Mouse (Mus musculus) CH12.LX (cell line): ENCODE data around the gene Olfr1230.

Source experiments
- CTCF ChIP-seq, 2 experiments: IDR thresholded peaks in 1 of 2; conservative IDR thresholded peaks in 1 of 2; 2 replicates each; pipeline ENCODE4 v1.5.1; 2011 to 2012; ENCODE audit warnings: low read depth in 2 of 2, low read length in 2 of 2, improper control_type of control experiment in 1 of 2, inconsistent platforms in 1 of 2, mild to moderate bottlenecking in 1 of 2, moderate library complexity in 1 of 2
- POLR2A ChIP-seq: IDR thresholded peaks from 2 replicates; pipeline ENCODE4 v1.6.1; 2011; ENCODE audit warnings: low read depth, mild to moderate bottlenecking, improper control_type of control experiment, low read length
- TCF12 ChIP-seq: IDR thresholded peaks from 2 replicates; pipeline ENCODE4 v1.6.1; 2014; ENCODE audit warnings: low read depth, mild to moderate bottlenecking, inconsistent platforms, low read length, improper control_type of control experiment

DNA sequence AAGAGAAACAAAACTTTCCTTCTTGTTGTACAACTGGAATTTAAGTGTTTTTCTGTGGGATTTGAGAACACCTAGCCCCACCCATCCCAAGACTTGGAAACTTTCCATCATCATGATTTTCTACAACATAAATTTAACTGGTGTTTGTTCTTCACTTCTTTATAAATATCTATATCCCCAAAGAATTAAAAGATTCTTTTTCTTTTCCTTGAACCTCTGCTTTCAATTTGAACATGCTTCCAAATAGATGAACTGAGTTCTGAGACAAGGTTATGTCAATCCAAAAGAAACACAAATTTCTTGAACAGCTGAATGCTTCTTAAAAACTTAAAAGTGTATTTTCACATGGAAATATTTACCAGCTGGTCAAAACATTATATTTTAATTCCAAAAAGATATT is 32.5 kb upstream of the Olfr1230 start, which contains the start of gene Olfr1232:
- no peak for TF ChIP-seq CTCF (conservative IDR thresholded peaks at IDR 0.05 in 1 of 2, IDR thresholded peaks at IDR 0.05 in 1 of 2; ENCODE audit: low read depth in 2 of 2, low read length in 2 of 2)
- TF ChIP-seq TCF12 = no peak
- TF ChIP-seq POLR2A = no peak
